Mouse (Mus musculus): ENCODE results near the gene Eif4g1.

DNA sequence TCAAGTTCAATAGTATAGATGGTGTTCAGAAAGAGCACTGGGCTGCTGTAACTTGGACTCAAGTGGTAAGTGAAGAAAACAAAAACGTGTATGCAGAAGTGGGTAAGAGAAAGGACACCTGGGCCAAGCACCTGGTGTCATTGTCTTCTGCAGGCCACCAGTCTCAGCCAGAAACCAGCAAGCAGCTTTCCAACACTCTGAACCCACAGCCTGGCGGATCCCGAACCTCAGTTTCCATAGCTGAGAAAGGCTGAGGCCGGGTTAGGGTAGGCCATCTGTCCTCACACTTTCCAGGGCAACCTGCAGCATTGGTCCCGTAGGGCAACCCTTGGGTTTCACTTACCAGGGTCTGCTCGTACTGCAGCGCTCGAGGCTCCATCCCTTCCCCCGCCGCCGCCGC, 47.5 kb downstream of the Eif4g1 start:
- TF ChIP-seq CTCF (IDR thresholded peaks at IDR 0.05; ENCODE audit: borderline replicate concordance, extremely low read depth, insufficient read depth, insufficient read length) (no peak), POLR2A (IDR thresholded peaks at IDR 0.05; ENCODE audit: borderline replicate concordance, extremely low read depth, insufficient read depth, insufficient read length, poor library complexity, severe bottlenecking) (no peak)
